Mouse (Mus musculus) spleen, postnatal 4 days (tissue): ENCODE measurements at regions not wholly inside any gene's neighbourhood (a gene's known extent, or its start where the extent isn't known, plus 50 kb on each side); places are given as distances from the start of the nearest gene placed in this dataset.
"Not testable (repeated sequence)": the region's sequence is repeated elsewhere in the genome, so short reads cannot be mapped to it uniquely, and the experiment has no call there.

Experiments
- DNase-seq, 2 experiments: peaks; one replicate each; pipeline ENCODE4 v3.0.0; 2022; ENCODE audit warnings: low spot score in 2 of 2

DNA sequence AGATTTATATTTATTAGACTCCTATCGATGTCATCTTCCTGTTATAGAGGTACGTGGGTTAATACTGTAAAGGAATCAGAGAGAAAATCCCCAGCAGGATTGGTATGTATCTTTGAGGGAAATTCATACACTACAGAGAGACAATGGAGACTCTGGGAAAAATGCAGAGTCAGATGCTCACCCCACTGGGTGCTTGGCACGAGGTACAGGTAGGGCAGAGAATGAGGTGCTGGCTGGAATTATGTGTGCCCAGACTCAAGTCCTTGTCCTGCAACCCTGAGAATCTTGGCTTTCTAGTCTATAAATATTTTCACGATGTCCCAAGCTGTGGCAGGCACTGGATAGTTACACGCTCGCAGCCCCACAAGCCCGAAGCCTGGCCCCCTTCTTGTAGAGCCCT, 57.8 kb upstream of the Cry1 start:
- no peak for DNase-seq

DNA sequence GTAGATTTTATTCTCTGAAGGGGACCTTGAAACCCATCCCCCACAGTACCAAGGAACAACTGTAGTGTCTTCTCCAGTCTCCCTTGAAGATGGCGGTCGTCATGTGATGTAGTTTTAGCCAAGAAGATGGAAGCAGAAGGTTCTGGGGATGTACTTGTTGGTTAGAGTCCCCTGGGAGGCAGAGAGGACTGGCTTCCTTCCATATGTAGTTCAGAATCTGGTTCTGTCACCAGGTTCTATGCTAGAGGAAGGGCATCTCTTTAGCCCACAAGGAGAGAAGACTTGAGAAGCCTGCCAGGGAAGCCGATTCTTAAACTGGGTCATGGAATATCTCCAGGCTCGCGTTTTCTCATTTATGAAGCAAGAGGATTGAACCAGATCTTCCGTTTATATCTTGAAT, 58.7 kb upstream of the Cry1 start:
- DNase-seq, result no peak

DNA sequence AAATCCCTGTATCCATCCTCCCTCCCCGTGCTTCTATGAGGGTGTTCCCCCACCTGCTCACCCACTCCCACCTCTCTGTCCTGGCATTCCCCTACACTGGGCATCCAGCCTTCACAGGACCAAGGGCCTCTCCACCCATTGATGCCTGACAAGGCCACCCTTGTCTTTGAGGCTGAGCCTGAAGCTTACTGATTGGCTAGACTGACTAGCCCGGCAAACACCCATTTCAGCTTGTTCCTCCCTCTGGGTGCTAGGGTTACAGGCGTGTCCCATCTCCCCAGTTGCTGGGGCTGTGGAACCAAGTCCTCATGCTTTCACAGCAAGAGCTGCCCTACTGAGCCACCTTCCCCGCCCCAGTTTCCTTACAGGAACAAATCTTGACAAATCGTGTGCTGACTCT, 80.9 kb upstream of the Cry1 start:
- peak in 1 of 2 experiments; percentile 61 for DNase-seq

DNA sequence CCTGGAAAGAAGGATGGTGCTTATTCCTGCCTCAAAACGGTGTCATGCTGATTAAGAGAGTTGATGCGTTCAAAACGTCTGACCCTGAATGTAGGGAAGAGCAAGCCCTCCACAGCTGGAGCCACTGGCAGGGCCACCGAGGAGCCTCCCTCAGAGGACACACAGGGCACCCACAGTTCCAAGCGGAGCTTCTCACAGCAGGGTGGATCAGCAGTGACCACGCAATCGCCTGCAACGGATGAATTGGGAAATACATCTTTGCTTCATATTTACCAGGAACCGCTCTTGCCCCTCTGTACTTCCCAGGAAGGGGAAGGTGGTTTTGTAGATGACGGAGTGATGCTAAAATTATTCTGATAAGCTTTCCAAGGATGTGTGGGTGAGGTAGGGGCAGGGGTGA, 81.3 kb upstream of the Cry1 start:
- DNase-seq, result peak in 1 of 2 experiments; percentile 13

DNA sequence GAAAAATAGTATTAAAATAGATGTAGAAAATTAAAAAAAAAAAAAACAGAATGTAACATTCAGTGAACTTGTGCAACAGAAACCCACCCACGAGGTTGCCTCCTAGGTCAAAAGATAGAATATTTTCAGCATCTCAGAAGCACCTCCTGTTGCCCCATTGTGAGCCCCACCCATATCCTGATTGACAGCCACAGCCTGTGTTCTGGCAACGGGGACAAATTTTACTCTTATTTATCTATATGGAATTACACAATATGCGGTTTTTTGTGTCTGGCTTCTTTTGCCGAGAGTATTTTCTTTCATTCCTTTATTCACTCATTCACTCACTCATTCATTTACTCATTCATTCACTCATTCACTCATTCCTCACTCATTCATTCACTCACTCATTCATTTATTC, 81.9 kb upstream of the Cry1 start:
- DNase-seq, result no peak

DNA sequence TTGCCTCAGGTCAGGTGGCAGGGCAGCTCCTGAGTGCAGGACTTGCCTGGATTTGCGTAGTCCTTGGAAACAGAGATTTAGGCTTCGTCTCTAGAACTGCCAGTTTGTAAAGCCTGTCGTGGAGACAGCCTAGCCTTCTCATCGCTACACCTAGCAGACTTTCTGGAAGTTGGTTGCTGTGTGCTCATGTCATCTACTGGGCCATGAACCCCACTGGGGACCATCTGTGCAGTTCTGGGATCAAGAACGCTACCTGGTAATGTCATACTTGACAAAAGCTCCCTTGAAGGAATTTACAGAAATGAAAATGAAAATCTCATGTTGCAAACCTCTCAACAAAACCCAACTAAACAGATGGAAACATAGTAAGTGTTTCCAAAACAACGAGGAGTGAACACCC, 85.3 kb upstream of the Cry1 start:
- DNase-seq, result no peak

DNA sequence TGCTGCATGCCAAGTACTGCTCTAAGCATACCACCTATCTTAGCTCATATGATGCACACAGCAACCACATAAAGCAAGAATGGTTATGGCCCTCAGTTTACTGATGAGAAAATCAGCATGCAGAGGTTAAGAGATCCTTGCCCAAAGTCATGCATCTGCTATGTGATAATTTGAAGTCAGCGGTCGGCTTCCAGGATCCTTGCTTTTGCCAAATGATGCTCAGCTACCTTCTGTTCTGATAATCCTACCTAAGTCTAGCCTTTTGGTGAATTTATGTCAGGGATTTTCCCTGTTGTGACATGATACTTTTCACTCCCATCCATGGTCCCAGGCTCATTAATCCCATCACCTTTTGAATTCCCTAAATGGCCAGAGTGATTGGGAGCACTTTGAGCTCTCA, 91.9 kb upstream of the Cry1 start:
- no peak for DNase-seq

DNA sequence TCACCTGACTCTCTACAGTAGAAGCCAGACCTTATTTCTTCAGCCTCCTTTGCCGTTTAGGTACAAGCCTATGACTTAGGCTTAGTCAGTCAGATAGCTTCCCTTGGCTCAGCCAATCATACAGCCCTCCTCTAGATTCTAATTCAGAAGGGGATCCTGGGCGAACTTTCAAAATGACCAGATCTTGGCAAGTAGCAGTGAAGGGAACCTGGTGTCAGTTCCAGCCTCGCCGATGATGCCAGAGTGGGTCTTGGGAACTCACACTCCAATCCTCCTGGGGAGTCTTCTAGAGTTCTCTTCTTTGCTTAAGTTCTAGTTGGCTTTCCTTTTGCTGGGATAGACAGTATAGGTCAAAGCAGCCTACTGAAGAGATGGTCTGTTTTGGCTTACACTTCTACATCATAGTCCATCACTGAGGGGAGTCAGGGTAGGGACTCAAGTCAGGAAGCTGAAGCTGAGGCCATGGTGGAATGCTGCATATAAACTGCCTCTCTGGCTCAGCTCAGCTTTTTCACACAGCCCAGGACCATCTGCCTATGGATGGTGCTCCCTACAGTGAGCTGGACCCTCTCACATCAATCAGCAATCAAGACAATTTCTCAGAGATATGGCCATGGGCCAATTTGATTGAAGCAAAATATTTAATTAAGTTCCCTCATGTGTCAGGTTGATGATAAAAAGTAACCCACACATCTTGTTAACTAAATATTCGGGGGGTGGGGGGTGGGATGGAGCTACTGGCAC, 94.7 kb upstream of the Btbd11 start:
- DNase-seq, result no peak

DNA sequence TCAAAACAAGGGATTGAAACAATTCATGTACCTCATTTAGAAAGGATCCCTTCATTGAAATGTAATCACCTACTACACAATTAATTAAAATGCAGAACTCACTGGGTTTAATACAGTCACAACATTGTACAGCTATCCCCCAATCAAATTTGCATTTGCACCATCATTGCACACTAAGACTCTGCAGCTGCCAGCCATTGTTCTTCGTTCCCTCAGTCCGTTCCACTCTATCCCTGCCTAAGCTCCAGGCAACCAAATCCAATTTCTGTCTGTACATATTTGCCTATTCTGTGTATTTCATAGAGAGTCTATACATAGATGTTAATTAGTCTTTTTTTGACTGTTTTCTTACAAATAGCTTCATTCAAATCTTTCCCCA, 94.1 kb upstream of the Btbd11 start:
- no peak for DNase-seq

DNA sequence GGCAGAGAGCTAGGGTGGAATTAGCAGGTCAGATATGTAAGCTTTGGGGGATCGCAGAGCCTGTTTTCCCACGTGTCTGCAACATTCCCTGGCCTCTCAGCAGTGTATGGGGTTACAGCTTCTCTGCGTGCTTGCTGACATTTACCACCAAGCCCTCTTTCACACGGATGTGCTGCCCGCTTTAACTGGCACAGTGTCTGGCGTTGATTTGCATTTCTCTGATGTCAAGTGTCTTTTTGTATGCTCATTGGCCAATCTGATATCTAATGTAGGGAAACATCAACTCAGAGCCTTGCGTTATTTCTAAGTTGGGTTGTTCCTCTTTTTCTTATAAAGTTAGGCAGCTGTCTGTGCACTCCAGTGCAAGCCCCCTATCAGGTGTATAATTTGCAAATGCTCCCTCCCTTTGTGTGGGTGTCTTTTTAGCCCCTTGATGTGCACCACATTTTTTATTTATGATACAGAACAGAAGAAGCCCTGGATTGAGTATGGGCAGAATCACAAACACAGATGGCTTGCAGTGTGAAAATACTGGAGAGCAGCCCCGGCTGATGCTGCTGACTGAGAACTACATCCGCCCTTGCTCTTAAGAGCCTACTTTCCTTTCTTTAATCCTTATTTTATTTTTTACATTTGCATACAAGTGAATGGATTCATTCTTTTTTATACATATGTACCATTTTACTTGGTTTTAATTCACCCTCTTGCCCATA, 93.4 kb upstream of the Btbd11 start:
- no peak for DNase-seq

DNA sequence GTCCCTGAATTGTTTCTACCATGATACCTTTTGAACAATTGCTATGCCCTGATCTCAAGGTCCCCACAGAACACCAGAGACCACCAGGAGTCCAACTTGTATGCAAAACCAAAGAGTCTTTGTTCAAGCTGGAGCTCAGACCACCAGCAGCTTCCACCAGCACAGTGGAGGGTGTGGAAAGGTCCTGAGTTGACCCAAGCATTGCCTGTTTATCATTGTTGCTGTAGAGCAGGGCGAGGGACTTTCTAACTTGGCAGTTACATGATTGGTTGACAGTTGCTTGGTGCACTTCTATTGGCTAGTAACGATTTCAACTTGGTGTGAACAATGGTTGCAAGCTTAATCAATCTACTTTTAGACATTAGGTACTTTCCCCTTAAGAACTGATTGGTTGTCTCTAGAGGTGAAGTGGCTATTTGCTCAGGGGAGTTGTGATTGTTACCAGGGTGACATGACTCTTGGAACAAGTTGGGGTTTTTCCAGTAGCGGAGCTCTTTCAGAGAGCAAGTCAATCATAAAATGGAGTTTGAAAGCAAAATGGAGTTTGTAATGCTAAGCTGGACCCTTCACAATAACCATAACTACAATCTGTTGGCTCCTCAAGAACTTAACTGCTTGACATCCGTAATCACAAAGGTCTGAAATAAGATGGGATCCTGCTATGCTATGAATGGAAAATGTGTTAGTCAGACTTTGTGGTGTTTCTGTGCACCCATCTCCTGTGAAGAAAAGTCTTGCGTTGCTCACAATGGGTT, 91.3 kb upstream of the Btbd11 start:
- no peak for DNase-seq

DNA sequence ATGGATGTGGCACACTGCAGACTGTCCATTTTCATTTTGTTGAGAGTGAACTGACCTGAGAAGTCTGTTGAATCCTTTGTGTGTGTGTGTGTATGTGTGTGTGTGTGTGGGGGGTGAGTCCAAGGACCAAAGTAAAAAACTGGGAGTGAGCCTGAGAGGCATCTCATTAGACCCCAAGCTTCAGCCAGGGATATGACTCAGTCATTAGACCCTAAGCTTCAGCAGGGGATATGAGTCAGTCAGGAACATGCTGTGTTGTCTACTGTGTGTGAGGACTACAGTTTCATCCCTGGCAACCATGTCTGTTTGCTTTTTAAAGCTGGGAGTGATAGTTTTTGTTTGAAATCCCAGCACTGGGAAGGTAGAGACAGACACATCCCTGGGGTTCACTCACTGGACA, 74.8 kb upstream of the Btbd11 start:
- DNase-seq, result no peak

DNA sequence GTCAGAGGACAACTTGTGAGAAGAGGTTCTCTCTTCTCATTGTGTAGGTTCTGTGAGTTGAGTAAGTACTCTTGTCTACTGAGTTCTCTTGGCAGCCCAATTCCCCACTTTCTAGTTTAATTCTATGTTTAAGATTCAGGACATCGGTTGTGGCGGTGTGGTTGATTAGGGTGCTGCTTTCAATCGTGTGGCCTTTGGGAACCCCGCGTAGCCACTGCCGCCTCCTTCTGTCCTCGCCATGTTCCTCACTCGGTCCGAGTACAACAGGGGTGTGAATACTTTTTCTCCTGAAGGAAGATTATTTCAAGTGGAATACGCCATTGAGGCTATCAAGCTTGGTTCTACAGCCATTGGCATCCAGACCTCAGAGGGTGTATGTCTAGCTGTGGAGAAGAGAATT, 73.3 kb upstream of the Btbd11 start:
- not testable (repeated sequence) for DNase-seq

DNA sequence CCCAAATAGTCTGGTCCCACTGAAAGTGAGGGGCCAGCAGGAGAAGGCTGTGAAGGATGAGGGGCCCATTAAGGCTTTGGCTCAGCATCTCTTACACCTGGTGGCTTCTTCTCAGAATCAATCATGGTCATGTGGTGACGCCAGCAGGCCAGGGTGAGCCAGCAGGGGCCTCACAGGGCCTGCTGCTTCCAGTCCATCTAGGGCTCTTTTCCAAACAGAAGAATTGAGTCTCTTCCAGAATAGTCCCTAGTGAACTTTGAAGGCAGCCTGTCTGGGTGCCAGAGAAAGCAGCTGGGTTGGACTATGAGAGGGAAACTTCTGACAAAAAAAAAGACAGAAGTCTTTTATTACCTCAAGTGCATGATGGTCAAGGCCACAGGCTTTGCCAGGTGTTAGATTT, 65.6 kb upstream of the Btbd11 start:
- no peak for DNase-seq

DNA sequence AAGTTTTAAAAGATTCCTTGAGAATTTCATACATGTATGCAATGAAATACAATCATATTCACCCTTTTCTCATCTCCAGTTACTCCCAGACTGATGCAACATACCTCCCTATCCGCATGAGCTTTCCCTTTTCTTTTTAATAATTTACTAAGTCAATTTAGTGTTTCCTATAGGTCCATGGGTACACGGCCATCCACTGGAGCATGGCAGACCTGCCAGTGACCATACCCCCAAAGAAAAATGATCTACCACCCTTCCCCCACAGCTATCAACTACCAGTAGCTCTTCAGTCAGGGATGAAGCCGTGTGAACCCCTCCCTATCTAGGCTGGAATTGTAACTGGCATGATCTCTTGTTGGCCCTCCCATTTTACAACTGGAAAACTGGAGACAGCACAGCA, 64.3 kb upstream of the Btbd11 start:
- DNase-seq, result no peak

DNA sequence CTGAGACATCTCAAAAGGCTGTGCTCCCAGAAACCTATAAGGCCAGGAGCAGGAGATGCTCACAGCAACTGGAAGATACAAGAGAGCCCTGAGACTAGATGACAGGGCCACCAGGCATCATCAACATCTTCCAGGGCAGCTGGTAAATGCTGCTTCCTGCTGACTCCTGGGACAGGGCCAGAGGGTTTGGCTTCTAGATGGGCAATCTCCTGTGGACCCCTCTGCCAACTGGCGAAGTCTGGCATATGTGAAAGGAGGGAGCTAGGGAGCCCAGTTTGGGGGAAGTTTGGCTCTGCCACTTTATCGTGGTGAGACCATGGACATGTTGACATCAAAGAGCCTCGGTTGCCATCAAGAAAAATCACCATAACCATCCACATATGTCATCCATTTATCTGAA, 57.2 kb upstream of the Btbd11 start:
- no peak for DNase-seq

DNA sequence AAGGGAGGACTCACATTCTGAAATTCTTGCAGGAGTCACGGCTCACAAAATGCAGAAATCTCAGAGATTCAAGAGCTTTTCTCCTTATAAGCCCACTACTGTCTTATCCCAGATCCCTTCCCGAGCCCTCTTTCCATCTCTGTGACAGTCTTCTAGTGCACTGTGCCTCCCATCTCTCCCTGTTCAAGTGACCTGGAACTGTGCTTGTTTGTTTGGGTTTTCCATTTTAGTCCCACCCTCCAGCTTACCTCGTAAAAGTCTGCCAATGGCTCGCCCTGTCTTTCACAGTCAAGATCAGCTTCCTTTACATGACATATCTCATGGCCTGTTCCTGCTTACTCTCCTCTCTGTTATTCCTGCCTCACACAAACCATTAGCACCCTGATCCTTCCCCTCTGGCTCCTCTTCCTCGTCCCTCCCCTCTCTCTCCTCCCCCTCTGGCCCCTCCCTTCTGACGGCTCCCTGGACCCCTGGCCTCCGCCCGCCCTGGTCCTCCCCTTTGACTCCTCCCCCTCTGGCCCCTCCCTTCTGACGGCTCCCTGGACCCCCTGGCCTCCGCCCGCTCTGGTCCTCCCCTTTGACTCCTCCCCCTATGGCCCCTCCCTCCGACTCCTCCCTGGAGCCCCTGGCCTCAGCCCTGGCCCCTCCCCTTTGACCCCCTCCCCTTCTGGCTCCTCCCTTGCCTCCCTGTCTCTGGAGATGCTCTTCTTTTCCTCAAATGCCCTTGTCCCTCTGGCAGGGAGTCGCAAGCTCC, 55.5 kb upstream of the Btbd11 start:
- DNase-seq, result no peak
